Mouse (Mus musculus) testis, adult 2 months (tissue): ENCODE measurements around the gene Lrrc28.

Source experiments
- CTCF ChIP-seq: fragments of 200-500 bp; IDR thresholded peaks from 2 replicates; pipeline ENCODE4 v1.5.1; 2012; ENCODE audit warnings: low read depth, mild to moderate bottlenecking, inconsistent platforms, low read length, moderate library complexity; ENCODE audit not compliant: control insufficient read depth, insufficient read depth, insufficient replicate concordance
- POLR2A ChIP-seq: fragments of 200-500 bp; IDR thresholded peaks from 2 replicates; pipeline ENCODE4 v1.6.1; 2012; ENCODE audit warnings: low read depth, mild to moderate bottlenecking, inconsistent platforms, low read length, moderate library complexity; ENCODE audit not compliant: control insufficient read depth

- TF ChIP-seq CTCF (no peak), POLR2A (no peak)
Measured at GRCm38 (mm10) chr7:67663981-67664694, 19.1 kb upstream of the Lrrc28 start.
